8 mouse cellular contexts compared by ENCODE assay signal in genomic region chr11:90687460-90688416, GRCm38 (mm10). TPM values are rescaled to one million over a fixed set of nuclear protein-coding genes. Genes with fewer than 3 reads are reported as not detected.
DNase-seq lines count a peak whose midpoint lies in the region; ATAC-seq and TF ChIP-seq lines count a peak whose summit lies in the region.

Gene Tom1l1, minus strand, starts transcription at chr11:90688366.

- H3K36me3 ChIP-seq in embryonic facial prominence, embryonic 10.5 days (replicated peaks), result peaks cover 2% of the 10 kb centered on the region; the same call in 1 of the 2 replicates
- H3K36me3 ChIP-seq in intestine, postnatal 0 days (ENCODE audit: control insufficient read depth, insufficient read depth), result peaks cover under 1% of the 10 kb centered on the region; the same call in 1 of the 2 replicates
- H3K36me3 ChIP-seq in megakaryocyte, embryonic 14.5 days (replicated peaks; ENCODE audit: low read length), result peaks cover 36% of the 10 kb centered on the region

- peak within 1 kb of the TSS; percentile 81 for H3K27ac ChIP-seq in embryonic facial prominence, embryonic 10.5 days (replicated peaks)
- H3K27ac ChIP-seq in intestine, postnatal 0 days (ENCODE audit: low read depth, low read length), result peak within 1 kb of the TSS; percentile 68

- ATAC-seq in intestine, postnatal 0 days, result peak; percentile 91

- 7% methylated on average over 47 of the region's 47 CpGs for WGBS in embryonic facial prominence, embryonic 10.5 days
- 7% methylated on average over 47 of the region's 47 CpGs for WGBS in intestine, postnatal 0 days

- peak within 1 kb of the TSS; percentile 73 for H3K4me3 ChIP-seq in embryonic facial prominence, embryonic 10.5 days
- peak within 1 kb of the TSS; percentile 86 for H3K4me3 ChIP-seq in intestine, postnatal 0 days (ENCODE audit: low read depth, low read length)
- peak within 1 kb of the TSS; percentile 97 for H3K4me3 ChIP-seq in megakaryocyte, embryonic 14.5 days (replicated peaks)

- peak within 1 kb of the TSS; percentile 89 for H3K4me2 ChIP-seq in intestine, postnatal 0 days (replicated peaks; ENCODE audit: low read depth)

- peak; percentile 92 for DNase-seq in adrenal gland, postnatal 36 days
- DNase-seq in embryonic facial prominence, embryonic 10.5 days (ENCODE audit: low spot score), result peak; percentile 82
- DNase-seq in gastrocnemius, postnatal 4 days (ENCODE audit: low spot score in 2 of 2), result peak; percentile 36 to 71
- peak; percentile 69 to 79 for DNase-seq in left cerebral cortex, postnatal 14 days (ENCODE audit: low spot score in 2 of 2)
- peak; percentile 75 for DNase-seq in right cerebral cortex, postnatal 4 days
- DNase-seq in B cell, adult 2 months, result no peak

- peaks cover 21% of the 10 kb centered on the region for H3K4me1 ChIP-seq in embryonic facial prominence, embryonic 10.5 days
- H3K4me1 ChIP-seq in intestine, postnatal 0 days (replicated peaks; ENCODE audit: control insufficient read depth, insufficient read depth, low read length), result 0 out of 2 replicates have a peak, but pooled peaks cover 3% of the 10 kb centered on the region
- H3K4me1 ChIP-seq in megakaryocyte, embryonic 14.5 days, result peaks cover 54% of the 10 kb centered on the region

- intact Hi-C loops in left cerebral cortex, postnatal 14 days (cut with DNase I), result no loop called here

- H3K9ac ChIP-seq in intestine, postnatal 0 days (ENCODE audit: low read depth, low read length), result peak within 1 kb of the TSS; percentile 68

- no peaks in the 10 kb centered on the region for H3K9me3 ChIP-seq in embryonic facial prominence, embryonic 10.5 days
- H3K9me3 ChIP-seq in intestine, postnatal 0 days (ENCODE audit: control insufficient read depth), result no peaks in the 10 kb centered on the region
- H3K9me3 ChIP-seq in megakaryocyte, embryonic 14.5 days, result 0 out of 2 replicates have a peak, but pooled peaks cover 3% of the 10 kb centered on the region

- peaks cover 34% of the 10 kb centered on the region for H3K27me3 ChIP-seq in embryonic facial prominence, embryonic 10.5 days (replicated peaks; ENCODE audit: low read depth, poor library complexity, severe bottlenecking)
- H3K27me3 ChIP-seq in intestine, postnatal 0 days (replicated peaks; ENCODE audit: control insufficient read depth, insufficient read depth, low read length), result no peaks in the 10 kb centered on the region
- peaks cover 3% of the 10 kb centered on the region for H3K27me3 ChIP-seq in megakaryocyte, embryonic 14.5 days (replicated peaks)

- peak; percentile 41 for TF ChIP-seq CTCF in intestine, postnatal 0 days (IDR thresholded peaks at IDR 0.05; ENCODE audit: low read depth)

RNA-seq across cellular contexts. Expression of gene Tom1l1, which starts in this region (rescaled TPM):
- total RNA-seq in adrenal gland, postnatal 36 days (2021), result 10 to 100 TPM; 43.9 to 68.2 TPM
- polyA plus RNA-seq in embryonic facial prominence, embryonic 10.5 days (2016; fragmentation: Nextera tagmentation; extraction: Ambion mirVana), result 19.3 and 20.6 TPM in 2 replicates
- 10 to 100 TPM; 13.9 to 14.8 TPM for total RNA-seq in gastrocnemius, postnatal 4 days (2021)
- 61.2 and 64.5 TPM in 2 replicates for polyA plus RNA-seq in intestine, postnatal 0 days (2015; fragmentation: Nextera tagmentation; extraction: Ambion mirVana)
- 10 to 100 TPM; 21.3 to 28.1 TPM for total RNA-seq in left cerebral cortex, postnatal 14 days (2021)
- polyA plus RNA-seq in megakaryocyte, embryonic 14.5 days (2012; ENCODE audit: insufficient read depth, low replicate concordance), result 1.9 and 3.3 TPM in 2 replicates

Comparison
In these comparisons a context has a peak if more than half of its experiments do, and no peak if none do; other contexts are left out.
1. DNase-seq: peak in adrenal gland, postnatal 36 days (2 of 2), embryonic facial prominence, embryonic 10.5 days (single experiment), gastrocnemius, postnatal 4 days (2 of 2), left cerebral cortex, postnatal 14 days (2 of 2) and right cerebral cortex, postnatal 4 days (single experiment); none in B cell, adult 2 months (0 of 2).
2. Peak in every context shown above with its lines, with median percentiles within 50 percentile points of each other: H3K4me3 ChIP-seq.